Mouse (Mus musculus) liver, adult 2 months (tissue): ENCODE measurements around the gene Mtfr1l. TPM values are rescaled to one million over a fixed set of nuclear protein-coding genes. Genes with fewer than 3 reads are reported as not detected.

ENCODE experiments used
- DNase-seq: peaks from one replicate; pipeline ENCODE4 v3.0.0-alpha.2; 2011; ENCODE audit warnings: low read depth, low spot score; ENCODE audit errors: extremely low read depth
- H3K27ac ChIP-seq: fragments of 200-500 bp; replicated peaks from 2 replicates; pipeline ENCODE4 v1.5.1; 2012; ENCODE audit warnings: low read depth, mild to moderate bottlenecking, control low read depth, inconsistent platforms, low read length; ENCODE audit not compliant: insufficient read depth
- H3K27me3 ChIP-seq: fragments of 200-500 bp; 2 replicates; pipeline ENCODE4 v1.6.1; 2012; ENCODE audit warnings: mild to moderate bottlenecking, moderate library complexity, low read length, inconsistent platforms; ENCODE audit not compliant: control insufficient read depth, insufficient read depth
- H3K36me3 ChIP-seq: fragments of 200-500 bp; 2 replicates; pipeline ENCODE4 v1.6.1; 2012; ENCODE audit warnings: low read length, inconsistent platforms; ENCODE audit not compliant: control insufficient read depth, insufficient read depth
- H3K4me1 ChIP-seq: fragments of 200-500 bp; 2 replicates; pipeline ENCODE4 v1.6.1; 2011; ENCODE audit warnings: low read length; ENCODE audit not compliant: control insufficient read depth, insufficient read depth
- H3K4me3 ChIP-seq: fragments of 200-500 bp; 2 replicates; pipeline ENCODE4 v1.5.1; 2011; ENCODE audit warnings: low read depth, mild to moderate bottlenecking, control low read depth, low read length, moderate library complexity; ENCODE audit not compliant: insufficient read depth
- H3K79me2 ChIP-seq: fragments of 200-500 bp; 2 replicates; pipeline ENCODE4 v1.6.1; 2012; ENCODE audit warnings: inconsistent platforms, mild to moderate bottlenecking, low read length, moderate library complexity; ENCODE audit not compliant: control insufficient read depth, insufficient read depth
- H3K9ac ChIP-seq: fragments of 200-500 bp; 2 replicates; pipeline ENCODE4 v1.6.1; 2012; ENCODE audit warnings: low read depth, mild to moderate bottlenecking, control low read depth, inconsistent platforms, low read length
- CTCF ChIP-seq: fragments of 200-500 bp; IDR thresholded peaks from 2 replicates; pipeline ENCODE4 v1.5.1; 2011; ENCODE audit warnings: low read depth, low read length, control low read depth
- POLR2A ChIP-seq: fragments of 200-500 bp; IDR thresholded peaks from 2 replicates; pipeline ENCODE4 v1.6.1; 2011; ENCODE audit warnings: low read length, control low read depth; ENCODE audit not compliant: insufficient read depth; ENCODE audit errors: extremely low read depth
- WGBS: fragments of 180-500 bp; shearing (Covaris S2); methylation state at CpG from one replicate; pipeline ENCODE4 v1.1.7; 2018; 5-methylcytosine and 5-hydroxymethylcytosine counted together
- polyA plus RNA-seq: library from polyadenylated mRNA; depleted of rRNA; stranded (reverse); fragments of >200 nt; gene quantifications from 2 replicates; pipeline ENCODE4 v1.2.3, GENCODE M21; 2012
- total RNA-seq: library from RNA; depleted of rRNA; stranded (reverse); fragments of >200 nt; gene quantifications from 2 replicates; pipeline ENCODE4 v1.2.3, GENCODE M21; 2014

Mtfr1l gene
- total and polyA plus RNA-seq, 2 experiments, result 55.1 to 80.1 TPM

- TF ChIP-seq CTCF, result no peak
- no peak for TF ChIP-seq POLR2A
- Histone ChIP-seq H3K36me3 (no peaks in the 10 kb centered on the region), H3K9ac (no peak overlapping the region), H3K4me3 (no peak overlapping the region), H3K27ac (no peak overlapping the region), H3K79me2 (no peaks in the 10 kb centered on the region), H3K4me1 (peaks cover 20% of the 10 kb centered on the region), H3K27me3 (no peaks in the 10 kb centered on the region)
- no peak for DNase-seq
- 75% methylated on average over 6 of the region's 6 CpGs for WGBS
Measured at GRCm38 (mm10) chr4:134483078-134483688, 52.0 kb downstream of the Mtfr1l start.

DNA sequence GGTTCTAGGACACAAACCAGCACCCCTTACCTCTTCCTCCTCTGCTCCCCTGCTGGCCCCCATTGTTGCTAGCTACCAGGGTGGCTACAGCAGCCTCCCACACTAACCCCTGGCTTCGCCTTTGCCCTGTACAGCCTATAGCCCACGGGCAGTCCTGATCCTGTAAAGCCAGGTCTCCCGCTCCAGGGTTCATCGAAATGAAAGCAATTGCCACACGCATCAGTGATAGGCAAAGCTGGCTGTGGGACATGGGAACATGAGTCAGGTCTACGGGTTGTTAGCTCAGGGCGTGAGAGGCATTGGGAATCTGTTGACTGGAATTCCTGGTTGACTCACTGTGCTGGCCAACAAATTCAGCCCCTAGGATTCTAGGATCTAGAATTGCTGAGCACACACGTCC, 52.7 kb downstream of the Mtfr1l start:
- no peaks in the 10 kb centered on the region for H3K36me3 ChIP-seq
- no peak for DNase-seq
- no peak for TF ChIP-seq POLR2A
- no peak for TF ChIP-seq CTCF
- no peaks in the 10 kb centered on the region for H3K27me3 ChIP-seq
- H3K9ac ChIP-seq, result no peak overlapping the region
- H3K4me1 ChIP-seq, result peaks cover 15% of the 10 kb centered on the region
- no peak overlapping the region for H3K27ac ChIP-seq
- 54% methylated on average over 8 of the region's 8 CpGs for WGBS
- no peak overlapping the region for H3K4me3 ChIP-seq
- no peaks in the 10 kb centered on the region for H3K79me2 ChIP-seq

DNA sequence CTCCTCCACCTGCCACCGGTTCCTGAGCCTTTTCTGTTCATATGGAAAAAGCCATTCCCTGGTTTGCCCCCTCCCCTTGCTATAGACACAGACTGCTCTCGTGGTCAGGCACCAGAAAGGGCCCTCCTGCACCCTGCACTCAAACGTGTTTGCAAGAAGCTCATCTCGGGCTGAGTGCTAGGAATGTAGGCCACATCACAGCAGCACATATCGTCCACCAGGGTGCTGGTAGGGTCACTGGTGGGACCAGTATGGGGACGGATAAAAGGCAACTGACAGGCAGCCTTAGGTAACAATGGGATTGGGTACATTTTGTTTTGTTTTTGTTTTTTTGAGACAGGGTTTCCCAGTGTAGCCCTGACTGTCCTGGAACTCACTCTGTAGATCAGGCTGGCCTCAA, 53.9 kb downstream of the Mtfr1l start:
- 73% methylated on average over 6 of the region's 6 CpGs for WGBS
- Histone ChIP-seq H3K4me1 (peaks cover 13% of the 10 kb centered on the region), H3K4me3 (no peak overlapping the region), H3K27ac (no peak overlapping the region), H3K36me3 (no peaks in the 10 kb centered on the region), H3K27me3 (no peaks in the 10 kb centered on the region), H3K79me2 (no peaks in the 10 kb centered on the region), H3K9ac (no peak overlapping the region)
- no peak for DNase-seq
- no peak for TF ChIP-seq POLR2A
- TF ChIP-seq CTCF, result no peak

DNA sequence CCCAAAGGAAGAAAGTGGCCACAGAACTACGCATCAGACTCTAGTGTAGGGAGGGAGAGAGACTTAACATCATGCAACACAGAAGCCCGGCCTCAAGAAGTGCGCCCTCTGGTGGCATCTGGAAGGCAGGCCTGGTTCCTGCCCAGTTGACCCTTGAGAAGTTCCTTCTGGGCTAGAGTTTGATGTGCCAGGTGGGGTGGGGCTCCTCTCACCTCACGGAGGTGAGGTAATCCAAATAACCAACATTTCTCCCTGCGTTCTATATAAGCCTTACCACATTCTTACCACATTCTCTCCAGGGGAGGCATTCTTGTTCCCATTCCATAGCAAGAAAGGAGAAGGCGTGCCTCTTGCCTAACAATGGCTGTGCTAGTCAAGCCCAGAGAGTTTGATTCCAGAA, 54.3 kb downstream of the Mtfr1l start:
- no peak overlapping the region for H3K9ac ChIP-seq
- H3K27me3 ChIP-seq, result no peaks in the 10 kb centered on the region
- peak; percentile 52 for DNase-seq
- peaks cover 13% of the 10 kb centered on the region for H3K4me1 ChIP-seq
- WGBS, result 26% methylated on average over 6 of the region's 6 CpGs
- no peak overlapping the region for H3K27ac ChIP-seq
- H3K4me3 ChIP-seq, result no peak overlapping the region
- no peaks in the 10 kb centered on the region for H3K36me3 ChIP-seq
- TF ChIP-seq CTCF, result peak; percentile 95
- no peak for TF ChIP-seq POLR2A
- no peaks in the 10 kb centered on the region for H3K79me2 ChIP-seq

- no peak overlapping the region for H3K27ac ChIP-seq
- H3K4me1 ChIP-seq, result peaks cover 5% of the 10 kb centered on the region
- H3K9ac ChIP-seq, result no peak overlapping the region
- WGBS, result 88% methylated on average over 4 of the region's 4 CpGs
- no peak for DNase-seq
- H3K4me3 ChIP-seq, result no peak overlapping the region
- no peak for TF ChIP-seq POLR2A
- TF ChIP-seq CTCF, result no peak
- H3K27me3 ChIP-seq, result no peaks in the 10 kb centered on the region
- H3K79me2 ChIP-seq, result no peaks in the 10 kb centered on the region
- no peaks in the 10 kb centered on the region for H3K36me3 ChIP-seq
Measured at GRCm38 (mm10) chr4:134479839-134480238, 55.3 kb downstream of the Mtfr1l start.

DNA sequence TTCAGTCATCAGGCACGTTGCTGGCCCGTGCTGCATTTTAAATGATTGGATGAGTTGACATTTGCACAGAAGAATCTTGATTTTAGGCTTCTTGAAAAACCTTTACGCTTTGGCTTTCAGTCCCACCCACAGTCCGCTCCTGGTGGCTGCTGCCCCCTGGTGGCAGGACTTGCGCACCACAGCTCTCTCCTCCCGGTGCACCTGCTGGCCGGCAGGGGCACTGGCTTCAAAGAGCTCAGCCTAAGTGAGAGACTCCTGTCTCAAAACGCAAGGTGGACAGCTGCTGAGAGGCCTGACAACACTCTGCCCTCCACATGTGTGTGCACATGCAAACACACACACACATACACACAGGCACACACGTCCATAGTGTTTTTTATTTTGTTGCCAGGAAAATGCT, 57.2 kb downstream of the Mtfr1l start:
- no peaks in the 10 kb centered on the region for H3K27me3 ChIP-seq
- peaks cover 1% of the 10 kb centered on the region; the same call in 1 of the 2 replicates for H3K4me1 ChIP-seq
- H3K9ac ChIP-seq, result no peak overlapping the region
- H3K36me3 ChIP-seq, result no peaks in the 10 kb centered on the region
- 6% methylated on average over 9 of the region's 9 CpGs for WGBS
- TF ChIP-seq POLR2A (no peak), CTCF (peak; percentile 100)
- DNase-seq, result peak; percentile 60
- H3K79me2 ChIP-seq, result no peaks in the 10 kb centered on the region
- no peak overlapping the region for H3K27ac ChIP-seq
- no peak overlapping the region for H3K4me3 ChIP-seq
